Mouse (Mus musculus) stomach, postnatal 0 days (tissue): ENCODE measurements around the gene Stmnd1. TPM values are rescaled to one million over a fixed set of nuclear protein-coding genes. Genes with fewer than 3 reads are reported as not detected.

Source experiments
- ATAC-seq: fragments of 200-750 bp; cut with Nextera tagmentation; 2 replicates; pipeline ENCODE4 v1.8.0; 2017; ENCODE audit not compliant: low FRiP score, low TSS enrichment
- DNase-seq: peaks from one replicate; pipeline ENCODE4 v3.0.0-alpha.2; 2016; ENCODE audit warnings: low spot score
- H3K27ac ChIP-seq: fragments of 300-500 bp; sonication (generic); replicated peaks from 2 replicates; pipeline ENCODE4 v1.5.1; 2014; ENCODE audit warnings: mild to moderate bottlenecking, control low read depth
- H3K27me3 ChIP-seq: fragments of 300-500 bp; sonication (generic); 2 replicates; pipeline ENCODE4 v1.6.1; 2014; ENCODE audit warnings: low read length; ENCODE audit not compliant: control insufficient read depth, insufficient read depth
- H3K36me3 ChIP-seq: fragments of 300-500 bp; sonication (generic); 2 replicates; pipeline ENCODE4 v1.6.1; 2014; ENCODE audit warnings: low read length, mixed read lengths; ENCODE audit not compliant: control insufficient read depth, insufficient read depth
- H3K4me1 ChIP-seq: fragments of 300-500 bp; sonication (generic); replicated peaks from 2 replicates; pipeline ENCODE4 v1.6.1; 2014; ENCODE audit warnings: antibody characterized with exemption; ENCODE audit not compliant: control insufficient read depth, insufficient read depth
- H3K4me2 ChIP-seq: fragments of 300-500 bp; sonication (generic); replicated peaks from 2 replicates; pipeline ENCODE4 v1.6.1; 2014; ENCODE audit warnings: low read depth, mild to moderate bottlenecking, control low read depth, moderate library complexity
- H3K4me3 ChIP-seq: fragments of 300-500 bp; sonication (generic); 2 replicates; pipeline ENCODE4 v1.5.1; 2014; ENCODE audit warnings: low read depth, low read length, control low read depth
- H3K9ac ChIP-seq: fragments of 300-500 bp; sonication (generic); 2 replicates; pipeline ENCODE4 v1.6.1; 2014; ENCODE audit warnings: mild to moderate bottlenecking, low read length, control low read depth, mixed read lengths
- H3K9me3 ChIP-seq: fragments of 300-500 bp; sonication (generic); 2 replicates; pipeline ENCODE4 v1.6.1; 2016; ENCODE audit warnings: low read length; ENCODE audit not compliant: control insufficient read depth
- CTCF ChIP-seq: IDR thresholded peaks from 2 replicates; pipeline ENCODE4 v1.5.1; 2016; ENCODE audit warnings: antibody characterized with exemption, low read depth, mild to moderate bottlenecking, moderate library complexity
- EP300 ChIP-seq: optimal IDR thresholded peaks from 2 replicates; pipeline ENCODE3; 2016; ENCODE audit warnings: antibody characterized with exemption
- WGBS: fragments of 180-500 bp; shearing (Covaris S2); extraction: QIAGEN DNeasy Blood & Tissue Kit; methylation state at CpG from one replicate; pipeline ENCODE4 v1.1.7; 2014; 5-methylcytosine and 5-hydroxymethylcytosine counted together
- polyA plus RNA-seq: library from polyadenylated mRNA; unstranded; fragments of >200 nt; fragmentation: Nextera tagmentation; extraction: Ambion mirVana; gene quantifications from 2 replicates; pipeline ENCODE4 v1.2.1, GENCODE M21; 2015

Gene Stmnd1
- polyA plus RNA-seq, 1 experiment from 2014 or later = 0.45 TPM

DNA sequence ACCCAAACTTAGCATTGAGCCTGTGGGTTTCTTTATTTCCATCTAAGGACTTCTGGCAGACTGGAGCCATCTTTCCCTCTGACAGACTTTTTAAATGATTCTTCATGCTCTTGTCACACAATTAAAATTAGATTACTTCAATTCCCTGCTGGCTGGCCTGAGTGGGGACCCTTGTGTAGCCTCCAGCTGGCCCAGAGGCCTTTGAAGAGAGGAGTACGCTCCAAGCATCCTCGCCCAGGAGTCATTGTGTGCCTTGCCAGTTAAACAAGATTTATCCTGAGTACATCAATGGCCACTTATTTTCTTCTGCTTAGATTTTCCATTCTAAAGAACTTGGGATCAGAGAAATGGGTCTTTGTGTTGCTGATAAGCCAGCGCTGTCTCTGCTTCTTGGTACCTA lies 76.1 kb downstream of the Stmnd1 start:
- H3K4me1 ChIP-seq = no peaks in the 10 kb centered on the region
- H3K9me3 ChIP-seq = no peaks in the 10 kb centered on the region
- H3K9ac ChIP-seq = no peak overlapping the region
- 64% methylated on average over 3 of the region's 3 CpGs for WGBS
- no peaks in the 10 kb centered on the region for H3K36me3 ChIP-seq
- no peak for TF ChIP-seq CTCF
- no peak for TF ChIP-seq EP300
- no peaks in the 10 kb centered on the region for H3K27me3 ChIP-seq
- no peak for ATAC-seq
- H3K4me3 ChIP-seq = no peak overlapping the region
- H3K4me2 ChIP-seq = no peak overlapping the region
- no peak overlapping the region for H3K27ac ChIP-seq
- no peak for DNase-seq

Other genes with a start within 250 kb of the Stmnd1 start
- 1.2 and 1.4 TPM in 2 replicates for gene Rbm24, start 144.7 kb downstream of the Stmnd1 start, polyA plus RNA-seq
- gene Cap2, start 228.1 kb downstream of the Stmnd1 start, polyA plus RNA-seq = 5.6 and 6.6 TPM in 2 replicates